Mouse (Mus musculus) R1 (cell line): ENCODE measurements around the gene Rnh1.

Experiments used
- DNase-seq: peaks from one replicate; pipeline ENCODE4 v3.0.0-alpha.2; 2018; ENCODE audit warnings: low read depth, low spot score

The Rnh1 gene

GRCm38 (mm10) chr7:141205504-141205903 lies 32.8 kb upstream of the Rnh1 start:
- DNase-seq, result no peak

GRCm38 (mm10) chr7:141204546-141204945 lies 31.9 kb upstream of the Rnh1 start:
- no peak for DNase-seq

- DNase-seq, result no peak
Observed at GRCm38 (mm10) chr7:141198121-141198520, 25.5 kb upstream of the Rnh1 start.

DNA sequence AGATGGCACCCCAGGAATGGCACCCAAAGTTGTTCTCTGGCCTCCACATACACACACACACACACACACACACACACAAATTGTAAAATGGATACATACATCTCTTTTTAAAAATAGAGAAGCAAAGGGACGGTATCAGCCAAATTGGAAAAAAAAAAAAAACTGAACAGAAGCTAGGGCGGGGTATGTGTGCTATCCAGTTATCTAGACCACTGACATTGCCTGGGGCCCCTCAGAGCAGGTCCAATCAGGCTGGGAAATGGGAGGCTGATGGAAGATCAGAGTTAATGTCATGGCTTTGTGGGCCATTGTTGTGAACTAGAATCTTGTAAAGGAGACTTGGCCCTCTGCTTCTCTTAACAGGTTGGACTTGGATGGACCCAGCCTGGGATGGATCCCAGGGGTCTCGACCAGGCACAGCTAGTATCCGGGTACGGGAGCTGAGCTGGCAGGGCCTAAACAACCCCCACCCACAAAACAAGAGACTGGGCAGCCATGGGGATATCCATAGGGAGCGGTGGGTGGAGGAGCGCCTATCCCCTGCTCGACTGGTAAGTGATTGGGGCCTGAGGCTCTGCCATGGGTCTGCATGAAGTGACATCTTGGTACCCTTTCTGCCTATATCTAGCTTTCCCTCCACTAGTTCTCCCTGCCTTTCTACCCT lies 24.1 kb upstream of the Rnh1 start:
- no peak for DNase-seq

DNA sequence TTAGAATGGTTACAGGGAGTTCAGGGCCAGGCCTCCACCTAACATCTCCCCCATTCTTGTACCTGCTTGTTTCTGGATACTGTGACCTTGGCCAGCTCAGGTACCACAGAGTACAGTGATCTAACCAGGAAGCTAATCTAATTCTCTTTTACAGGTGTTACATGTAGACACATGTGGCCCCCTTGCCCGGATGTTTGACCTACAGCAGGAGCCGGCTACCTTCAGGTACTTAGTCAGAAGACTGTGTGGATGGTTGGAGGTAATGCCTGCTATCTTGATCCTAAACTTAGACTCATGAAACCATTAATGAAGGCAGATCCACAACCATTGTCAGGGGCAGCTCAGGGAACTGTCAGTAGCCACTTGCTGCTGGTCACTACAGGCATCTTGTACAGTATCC lies 23.1 kb upstream of the Rnh1 start:
- DNase-seq, result no peak

DNA sequence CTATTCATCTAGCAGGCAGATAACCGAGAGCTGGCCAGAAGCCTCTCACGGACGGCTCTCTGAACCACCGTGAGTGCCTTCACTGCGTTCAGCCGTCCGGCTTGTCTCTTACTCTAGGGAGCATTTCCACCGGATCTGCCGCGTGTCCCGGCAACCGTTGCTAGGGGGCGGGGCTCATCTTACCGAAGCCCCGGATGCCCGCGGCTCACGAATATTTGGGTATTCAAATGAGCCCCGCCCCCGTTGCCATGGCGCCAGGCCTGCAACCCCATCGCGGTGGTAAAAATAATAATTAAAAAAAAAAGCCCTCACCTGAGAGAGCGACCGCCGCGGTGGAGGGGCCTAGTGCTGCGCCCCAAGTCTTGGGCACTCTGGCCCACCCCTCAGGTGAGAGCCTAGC lies 22.2 kb upstream of the Rnh1 start:
- peak; percentile 95 for DNase-seq

- no peak for DNase-seq
Observed at GRCm38 (mm10) chr7:141194409-141194808, 21.8 kb upstream of the Rnh1 start.

DNA sequence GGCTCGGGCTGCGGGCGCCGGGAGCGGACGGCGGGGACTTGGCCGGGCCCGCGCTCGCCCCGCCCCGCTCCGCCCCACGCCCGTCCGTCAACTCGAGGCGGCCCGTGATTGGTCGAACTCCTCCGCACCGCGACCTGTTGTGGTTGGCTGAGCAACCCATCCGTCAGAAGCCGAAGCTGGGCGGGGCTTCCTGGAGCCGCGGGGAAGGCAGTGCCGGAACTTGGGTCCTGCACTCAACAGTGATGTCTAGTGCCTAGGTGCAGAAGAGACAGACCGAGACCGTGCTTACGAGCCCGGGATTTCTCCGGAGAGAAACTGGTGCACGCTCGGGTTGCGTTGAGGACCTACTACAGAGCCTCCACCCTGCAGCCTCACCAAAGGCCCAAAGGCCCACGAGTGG lies 21.3 kb upstream of the Rnh1 start, which contains the start of the genes Hras and Lrrc56:
TSS of gene Hras (minus strand) at position 58 of the 400 bp plus-strand sequence.
TSS of gene Lrrc56 (plus strand) at position 210 of the 400 bp plus-strand sequence.
- DNase-seq, result peak; percentile 98

GRCm38 (mm10) chr7:141193348-141193856 lies 20.7 kb upstream of the Rnh1 start:
- DNase-seq, result peak; percentile 80

- DNase-seq, result peak; percentile 39
Observed at GRCm38 (mm10) chr7:141192776-141193347, 20.2 kb upstream of the Rnh1 start.

- DNase-seq, result no peak
Observed at GRCm38 (mm10) chr7:141191796-141192685, 19.4 kb upstream of the Rnh1 start.

DNA sequence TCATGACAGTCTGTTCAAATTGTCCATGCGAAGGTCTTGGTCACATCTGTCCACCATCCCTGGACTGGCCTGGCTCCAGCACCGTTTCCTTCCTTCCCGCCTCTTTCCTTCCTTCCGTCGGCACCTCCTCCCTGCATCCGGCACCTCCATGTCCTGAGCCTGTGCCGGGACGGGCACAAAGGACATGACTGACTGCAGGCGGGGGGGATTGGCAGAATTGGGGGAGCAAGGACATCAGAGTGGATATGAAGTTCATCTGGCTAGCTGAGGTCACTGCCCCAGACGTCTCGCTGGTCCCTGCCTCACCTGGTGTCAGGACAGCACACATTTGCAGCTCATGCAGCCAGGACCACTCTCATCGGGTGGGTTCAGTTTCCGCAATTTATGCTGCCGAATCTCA lies 18.4 kb upstream of the Rnh1 start:
- no peak for DNase-seq

DNA sequence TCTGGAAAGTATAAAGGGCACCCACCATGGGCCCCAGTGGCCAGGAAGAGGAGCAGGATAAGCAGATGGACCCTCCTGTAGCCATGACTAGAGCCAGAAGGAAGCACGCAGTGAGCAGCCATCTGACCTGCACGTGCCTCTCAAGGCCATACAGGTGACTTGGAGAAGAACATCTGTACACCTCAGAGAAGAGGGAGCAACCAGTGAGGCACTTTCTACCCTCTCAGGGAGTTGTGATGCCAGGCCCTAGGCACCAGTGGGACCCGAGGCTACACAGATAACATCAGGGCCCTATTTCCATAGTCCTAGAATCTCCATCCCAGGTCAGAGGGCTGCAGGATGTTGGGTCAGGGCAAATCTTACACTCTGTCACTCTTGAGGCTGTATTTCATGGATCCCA lies 17.6 kb upstream of the Rnh1 start:
- no peak for DNase-seq

- no peak for DNase-seq
Observed at GRCm38 (mm10) chr7:141188733-141189132, 16.1 kb upstream of the Rnh1 start.

GRCm38 (mm10) chr7:141188194-141188593 lies 15.5 kb upstream of the Rnh1 start:
- DNase-seq, result no peak

- peak; percentile 89 for DNase-seq
Observed at GRCm38 (mm10) chr7:141176173-141176572, 3.5 kb upstream of the Rnh1 start.

DNA sequence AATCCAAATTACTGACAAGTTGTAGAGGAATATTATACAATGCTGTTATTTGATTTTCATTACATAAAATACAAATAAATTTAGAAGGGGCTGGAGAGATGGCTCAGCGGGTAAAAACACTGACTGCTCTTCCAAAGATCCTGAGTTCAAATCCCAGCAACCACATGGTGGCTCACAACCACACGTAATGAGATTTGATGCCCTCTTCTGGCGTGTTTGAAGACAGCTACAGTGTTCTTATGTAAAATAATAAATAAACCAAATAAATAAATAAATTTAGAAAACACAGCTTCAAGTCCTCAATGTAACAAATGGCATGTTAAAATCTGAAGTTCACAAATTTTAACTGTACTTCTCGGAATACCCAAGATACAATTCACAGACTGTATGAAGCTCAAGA lies 2.4 kb upstream of the Rnh1 start:
- DNase-seq, result no peak

GRCm38 (mm10) chr7:141173323-141173850 lies 730 bp upstream of the Rnh1 start:
- DNase-seq, result no peak

- DNase-seq, result no peak
Observed at GRCm38 (mm10) chr7:141169866-141170265, 2.8 kb downstream of the Rnh1 start.

DNA sequence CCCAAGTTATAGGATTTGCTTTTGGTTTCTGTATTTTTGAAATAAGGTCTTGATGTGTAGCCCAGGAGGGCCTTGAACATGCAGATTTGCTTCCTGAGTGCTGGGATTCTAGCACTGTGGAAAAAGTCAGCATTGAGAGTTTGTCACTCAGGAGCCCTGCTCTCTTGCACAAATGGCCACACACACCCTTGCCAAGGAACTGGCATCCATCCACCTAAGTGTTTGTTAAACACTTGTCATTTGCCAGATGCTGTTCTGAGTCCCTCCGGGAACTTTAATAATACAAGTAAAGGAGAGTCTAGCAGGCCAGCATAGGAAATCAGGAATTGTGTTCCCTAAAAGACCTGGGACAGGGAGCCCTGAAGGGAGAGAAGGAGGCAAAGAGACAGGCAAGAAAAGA lies 3.4 kb downstream of the Rnh1 start:
- DNase-seq, result no peak

- peak; percentile 88 for DNase-seq
Observed at GRCm38 (mm10) chr7:141168518-141168953, 4.1 kb downstream of the Rnh1 start.
